Mouse (Mus musculus) cerebellum, postnatal 14 days (tissue): ENCODE results near the gene Trpm8.
A peak's percentile ranks its signal among the peaks of the same experiment; 100 is the strongest.

ENCODE experiments used
- DNase-seq, 2 experiments: peaks; one replicate each; pipeline ENCODE4 v3.0.0; 2021; ENCODE audit warnings: mixed read lengths in 2 of 2

Gene Trpm8

GRCm38 (mm10) chr1:88286136-88286845, 8.8 kb downstream of the Trpm8 start:
- no peak for DNase-seq

GRCm38 (mm10) chr1:88286887-88287696, 9.6 kb downstream of the Trpm8 start:
- DNase-seq = peak in 1 of 2 experiments; percentile 16

- DNase-seq = peak; percentile 79 to 85
These were observed 10.2 kb downstream of the Trpm8 start for GRCm38 (mm10) chr1:88287697-88287980.

- no peak for DNase-seq
These were observed 10.8 kb downstream of the Trpm8 start for GRCm38 (mm10) chr1:88288056-88288788.

GRCm38 (mm10) chr1:88288789-88289127, 11.3 kb downstream of the Trpm8 start:
- DNase-seq = no peak

- DNase-seq = no peak
These were observed 11.7 kb downstream of the Trpm8 start for GRCm38 (mm10) chr1:88289152-88289551.

GRCm38 (mm10) chr1:88289917-88290316, 12.5 kb downstream of the Trpm8 start:
- DNase-seq = peak in 1 of 2 experiments; percentile 74

GRCm38 (mm10) chr1:88290511-88290910, 13.1 kb downstream of the Trpm8 start:
- DNase-seq = no peak

- no peak for DNase-seq
These were observed 14.0 kb downstream of the Trpm8 start for GRCm38 (mm10) chr1:88291409-88292005.

- no peak for DNase-seq
These were observed 14.6 kb downstream of the Trpm8 start for GRCm38 (mm10) chr1:88292057-88292456.

GRCm38 (mm10) chr1:88294650-88295049, 17.2 kb downstream of the Trpm8 start:
- no peak for DNase-seq

GRCm38 (mm10) chr1:88296171-88296920, 18.9 kb downstream of the Trpm8 start:
- no peak for DNase-seq

- DNase-seq = no peak
These were observed 20.2 kb downstream of the Trpm8 start for GRCm38 (mm10) chr1:88297480-88298258.

GRCm38 (mm10) chr1:88298686-88299528, 21.4 kb downstream of the Trpm8 start:
- no peak for DNase-seq

GRCm38 (mm10) chr1:88299529-88299945, 22.1 kb downstream of the Trpm8 start:
- DNase-seq = no peak

GRCm38 (mm10) chr1:88300301-88301050, 23.0 kb downstream of the Trpm8 start:
- no peak for DNase-seq

GRCm38 (mm10) chr1:88301121-88302014, 23.9 kb downstream of the Trpm8 start:
- no peak for DNase-seq

GRCm38 (mm10) chr1:88302057-88302740, 24.7 kb downstream of the Trpm8 start:
- DNase-seq = no peak
